Mouse (Mus musculus) stomach, embryonic 15.5 days (tissue): ENCODE results near the gene St3gal3. TPM values are rescaled to one million over a fixed set of nuclear protein-coding genes. Genes with fewer than 3 reads are reported as not detected.

Experiments used
- ATAC-seq: fragments of 200-750 bp; cut with Nextera tagmentation; 2 replicates; pipeline ENCODE4 v1.8.0; 2017; ENCODE audit warnings: low read depth, moderate number of reproducible peaks, moderate TSS enrichment; ENCODE audit not compliant: insufficient read depth, low FRiP score
- H3K27ac ChIP-seq: fragments of 300-500 bp; sonication (generic); 2 replicates; pipeline ENCODE4 v1.5.1; 2015; ENCODE audit warnings: mild to moderate bottlenecking, inconsistent platforms
- H3K27me3 ChIP-seq: fragments of 300-500 bp; sonication (generic); replicated peaks from 2 replicates; pipeline ENCODE4 v1.6.1; 2015; ENCODE audit warnings: inconsistent platforms
- H3K36me3 ChIP-seq: fragments of 300-500 bp; sonication (generic); 2 replicates; pipeline ENCODE4 v1.6.1; 2015; ENCODE audit warnings: inconsistent platforms
- H3K4me1 ChIP-seq: fragments of 300-500 bp; sonication (generic); 2 replicates; pipeline ENCODE4 v1.6.1; 2015; ENCODE audit warnings: inconsistent platforms
- H3K4me2 ChIP-seq: fragments of 300-500 bp; sonication (generic); 2 replicates; pipeline ENCODE4 v1.6.1; 2015; ENCODE audit warnings: mild to moderate bottlenecking, inconsistent platforms
- H3K4me3 ChIP-seq: fragments of 300-500 bp; sonication (generic); replicated peaks from 2 replicates; pipeline ENCODE4 v1.5.1; 2015; ENCODE audit warnings: inconsistent platforms
- H3K9ac ChIP-seq: fragments of 300-500 bp; sonication (generic); 2 replicates; pipeline ENCODE4 v1.6.1; 2015; ENCODE audit warnings: inconsistent platforms
- H3K9me3 ChIP-seq: fragments of 300-500 bp; sonication (generic); 2 replicates; pipeline ENCODE4 v1.6.1; 2016; ENCODE audit warnings: inconsistent platforms
- WGBS: fragments of 180-500 bp; shearing (Covaris S2); methylation state at CpG from one replicate; pipeline ENCODE4 v1.1.7; 2015; 5-methylcytosine and 5-hydroxymethylcytosine counted together
- polyA plus RNA-seq: library from polyadenylated mRNA; unstranded; fragments of >200 nt; fragmentation: Nextera tagmentation; extraction: Ambion mirVana; gene quantifications from 2 replicates; pipeline ENCODE4 v1.2.1, GENCODE M21; 2015

St3gal3 gene
- polyA plus RNA-seq, 1 experiment from 2014 or later, result 6.4 TPM

GRCm38 (mm10) chr4:117916386-117916785, 218.3 kb downstream of the St3gal3 start:
- ATAC-seq, result no peak
- 57% methylated on average over 5 of the region's 5 CpGs for WGBS
- H3K27ac ChIP-seq, result no peak overlapping the region
- no peaks in the 10 kb centered on the region for H3K27me3 ChIP-seq
- no peaks in the 10 kb centered on the region for H3K9me3 ChIP-seq
- H3K4me2 ChIP-seq, result peak overlapping the region; percentile 97; the same call in 1 of the 2 replicates
- no peak overlapping the region for H3K4me3 ChIP-seq
- H3K36me3 ChIP-seq, result peaks cover 7% of the 10 kb centered on the region; the same call in 1 of the 2 replicates
- H3K4me1 ChIP-seq, result peaks cover 43% of the 10 kb centered on the region
- H3K9ac ChIP-seq, result no peak overlapping the region

GRCm38 (mm10) chr4:117915489-117916105, 219.1 kb downstream of the St3gal3 start:
- Histone ChIP-seq H3K4me3 (peak overlapping the region; percentile 73), H3K27me3 (no peaks in the 10 kb centered on the region), H3K4me1 (peaks cover 49% of the 10 kb centered on the region), H3K36me3 (peaks cover 12% of the 10 kb centered on the region; the same call in 1 of the 2 replicates), H3K9me3 (no peaks in the 10 kb centered on the region), H3K27ac (peak overlapping the region; percentile 76; the same call in 1 of the 2 replicates), H3K4me2 (peak overlapping the region; percentile 97), H3K9ac (0 out of 2 replicates have a peak overlapping the region, but pooled peaks have one; percentile 63)
- no peak for ATAC-seq
- WGBS, result 6% methylated on average over 19 of the region's 19 CpGs

DNA sequence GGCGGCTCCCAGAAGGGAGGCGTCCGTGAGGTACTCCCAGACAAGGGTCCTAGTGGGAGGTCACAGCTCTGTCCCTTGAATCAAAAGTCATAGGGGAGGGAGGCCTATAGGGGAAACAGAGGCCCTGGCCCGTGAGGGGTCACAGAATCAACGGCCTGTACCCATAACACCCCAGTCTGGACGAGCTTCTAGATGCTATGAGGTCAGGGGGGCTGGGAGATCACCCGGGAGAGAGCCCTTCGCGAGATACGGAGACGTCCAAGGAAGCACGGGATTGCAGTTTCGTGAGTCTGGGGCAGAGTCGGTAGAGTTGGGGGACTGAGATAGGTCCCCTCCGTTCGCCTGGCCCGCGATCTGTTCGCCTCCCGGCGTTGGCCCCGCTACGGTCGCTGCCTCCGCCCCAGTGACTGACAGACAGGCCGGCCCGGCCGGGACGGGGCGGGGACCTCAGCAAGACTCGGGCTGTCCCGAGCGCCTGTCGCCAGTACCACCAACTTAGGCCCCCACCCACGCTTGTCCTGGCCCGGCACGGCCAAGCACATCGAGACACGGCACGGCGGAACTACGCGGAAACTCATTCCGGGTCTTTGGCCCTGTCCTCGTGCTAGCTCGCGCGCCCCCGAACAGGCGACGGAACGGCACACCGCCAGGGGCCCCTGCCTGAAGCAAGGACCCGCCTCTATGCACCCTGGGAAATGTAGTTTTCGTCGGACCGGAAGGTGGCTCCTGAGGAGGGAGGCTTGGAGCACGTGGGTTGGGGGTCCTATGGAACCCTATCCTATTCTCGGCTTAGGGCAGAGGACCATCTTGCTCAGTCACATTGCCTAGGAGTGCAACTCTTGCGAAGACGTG, 219.9 kb downstream of the St3gal3 start, which contains the start of gene Ipo13:
Ipo13 (minus strand) TSS at position 409 of the 852 bp plus-strand sequence.
- H3K27ac ChIP-seq, result peak within 1 kb of the TSS; percentile 76
- whole genome bisulfite sequencing, result 0% methylated on average over 61 of the region's 61 CpGs
- peak within 1 kb of the TSS; percentile 97 for H3K4me2 ChIP-seq
- ATAC-seq, result peak; percentile 88
- peak within 1 kb of the TSS; percentile 63 for H3K9ac ChIP-seq
- no peaks in the 10 kb centered on the region for H3K9me3 ChIP-seq
- H3K4me1 ChIP-seq, result peaks cover 49% of the 10 kb centered on the region
- H3K27me3 ChIP-seq, result no peaks in the 10 kb centered on the region
- H3K4me3 ChIP-seq, result peak within 1 kb of the TSS; percentile 73
- H3K36me3 ChIP-seq, result peaks cover 12% of the 10 kb centered on the region; the same call in 1 of the 2 replicates

- Histone ChIP-seq H3K4me3 (peak overlapping the region; percentile 73), H3K27ac (no peak overlapping the region), H3K9ac (peak overlapping the region; percentile 63), H3K36me3 (peaks cover 12% of the 10 kb centered on the region; the same call in 1 of the 2 replicates), H3K4me2 (peak overlapping the region; percentile 97), H3K27me3 (no peaks in the 10 kb centered on the region), H3K9me3 (no peaks in the 10 kb centered on the region), H3K4me1 (peaks cover 49% of the 10 kb centered on the region)
- ATAC-seq, result no peak; the same call in 1 of the 2 replicates
- 18% methylated on average over 8 of the region's 8 CpGs for WGBS
Measured at GRCm38 (mm10) chr4:117914031-117914430, 220.7 kb downstream of the St3gal3 start.

DNA sequence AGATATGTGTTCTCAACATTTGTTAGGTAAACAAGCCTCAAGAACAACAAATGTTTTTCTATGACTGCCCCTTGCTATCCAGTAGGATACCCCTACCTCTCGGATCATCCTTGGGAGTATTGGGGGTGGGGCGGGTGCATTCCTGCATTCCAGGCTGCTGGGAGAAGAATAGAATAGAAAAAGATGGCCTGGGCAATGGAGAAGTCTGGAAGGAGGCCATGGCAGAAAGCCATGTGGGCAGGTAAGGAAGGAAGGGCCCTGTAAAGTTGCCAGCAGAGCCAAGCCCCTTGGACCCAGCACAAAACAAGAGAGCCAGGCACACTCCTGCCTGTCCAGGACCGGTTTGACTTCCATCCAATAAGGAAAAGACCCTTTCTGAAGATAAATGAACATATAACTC, 221.3 kb downstream of the St3gal3 start:
- no peaks in the 10 kb centered on the region for H3K9me3 ChIP-seq
- H3K27me3 ChIP-seq, result no peaks in the 10 kb centered on the region
- ATAC-seq, result no peak
- H3K4me3 ChIP-seq, result peak overlapping the region; percentile 73
- H3K4me2 ChIP-seq, result peak overlapping the region; percentile 97
- no peak overlapping the region for H3K9ac ChIP-seq
- H3K27ac ChIP-seq, result no peak overlapping the region
- peaks cover 55% of the 10 kb centered on the region for H3K4me1 ChIP-seq
- WGBS, result 40% methylated on average over 3 of the region's 3 CpGs
- peaks cover 12% of the 10 kb centered on the region; the same call in 1 of the 2 replicates for H3K36me3 ChIP-seq

GRCm38 (mm10) chr4:117912685-117913273, 221.9 kb downstream of the St3gal3 start:
- Histone ChIP-seq H3K9me3 (no peaks in the 10 kb centered on the region), H3K9ac (no peak overlapping the region), H3K27ac (no peak overlapping the region), H3K4me3 (no peak overlapping the region), H3K27me3 (no peaks in the 10 kb centered on the region), H3K4me2 (peak overlapping the region; percentile 97), H3K36me3 (peaks cover 12% of the 10 kb centered on the region; the same call in 1 of the 2 replicates), H3K4me1 (peaks cover 51% of the 10 kb centered on the region)
- no peak for ATAC-seq
- 51% methylated on average over 7 of the region's 7 CpGs for WGBS

DNA sequence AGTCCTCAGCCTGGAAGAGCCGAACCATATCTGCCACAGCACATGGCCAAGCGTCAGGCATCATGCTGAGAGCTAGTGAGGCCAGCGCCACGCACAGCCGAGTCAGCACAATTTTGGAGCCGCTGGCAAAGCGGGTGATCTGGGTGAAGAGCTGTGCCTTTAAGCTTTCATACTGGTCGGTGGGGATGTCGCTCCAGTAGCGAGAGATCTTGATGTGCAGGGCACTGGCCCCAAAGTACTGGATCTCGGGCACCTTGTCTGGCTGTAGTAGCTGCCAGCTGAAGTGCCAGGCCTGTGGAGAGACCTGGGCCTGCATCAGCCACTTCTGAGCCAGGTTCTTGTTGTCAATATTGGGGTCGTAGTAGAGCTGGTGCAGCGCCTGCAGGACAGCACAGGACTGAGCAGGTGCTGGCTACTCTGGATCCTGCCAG, 222.6 kb downstream of the St3gal3 start:
- 95% methylated on average over 13 of the region's 13 CpGs for WGBS
- no peak for ATAC-seq
- Histone ChIP-seq H3K36me3 (peaks cover 12% of the 10 kb centered on the region; the same call in 1 of the 2 replicates), H3K9ac (no peak overlapping the region), H3K27me3 (no peaks in the 10 kb centered on the region), H3K9me3 (no peaks in the 10 kb centered on the region), H3K27ac (no peak overlapping the region), H3K4me2 (no peak overlapping the region), H3K4me3 (no peak overlapping the region), H3K4me1 (peaks cover 51% of the 10 kb centered on the region)

DNA sequence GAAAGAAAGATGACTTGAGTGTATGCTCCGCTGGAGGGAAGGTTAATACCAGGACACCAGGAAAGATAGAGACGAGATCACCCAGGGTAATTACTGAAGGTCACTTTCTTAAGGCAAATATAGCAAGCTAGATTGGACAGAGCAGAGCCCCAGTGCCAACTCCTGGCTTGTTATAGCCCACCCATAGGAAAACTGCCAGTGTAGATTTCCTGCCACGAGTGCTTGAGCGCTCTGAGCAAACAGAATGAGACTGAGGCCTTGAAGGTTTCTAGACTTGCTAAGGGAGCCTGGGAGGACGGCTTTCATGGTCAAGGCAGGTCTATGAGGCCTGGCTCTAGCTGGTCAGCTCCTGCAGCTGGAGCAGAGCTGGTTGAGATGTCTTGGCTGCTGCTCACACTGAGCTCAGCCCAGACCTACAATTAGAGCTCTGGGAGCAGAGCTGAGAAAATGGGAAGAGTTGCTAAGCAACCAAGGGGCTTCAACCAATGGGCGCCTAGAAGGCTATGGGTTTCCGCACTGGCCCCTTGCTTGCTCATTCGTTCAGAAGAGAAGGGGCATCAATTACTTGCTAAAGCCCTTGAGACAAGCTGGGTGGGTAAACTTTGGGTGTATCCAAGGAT, 225.8 kb downstream of the St3gal3 start:
- WGBS, result 81% methylated on average over 8 of the region's 8 CpGs
- no peak overlapping the region for H3K9ac ChIP-seq
- no peak overlapping the region for H3K4me2 ChIP-seq
- no peak overlapping the region for H3K4me3 ChIP-seq
- no peak for ATAC-seq
- H3K9me3 ChIP-seq, result no peaks in the 10 kb centered on the region
- no peak overlapping the region for H3K27ac ChIP-seq
- H3K4me1 ChIP-seq, result peaks cover 37% of the 10 kb centered on the region
- H3K36me3 ChIP-seq, result peaks cover 30% of the 10 kb centered on the region; the same call in 1 of the 2 replicates
- H3K27me3 ChIP-seq, result no peaks in the 10 kb centered on the region

DNA sequence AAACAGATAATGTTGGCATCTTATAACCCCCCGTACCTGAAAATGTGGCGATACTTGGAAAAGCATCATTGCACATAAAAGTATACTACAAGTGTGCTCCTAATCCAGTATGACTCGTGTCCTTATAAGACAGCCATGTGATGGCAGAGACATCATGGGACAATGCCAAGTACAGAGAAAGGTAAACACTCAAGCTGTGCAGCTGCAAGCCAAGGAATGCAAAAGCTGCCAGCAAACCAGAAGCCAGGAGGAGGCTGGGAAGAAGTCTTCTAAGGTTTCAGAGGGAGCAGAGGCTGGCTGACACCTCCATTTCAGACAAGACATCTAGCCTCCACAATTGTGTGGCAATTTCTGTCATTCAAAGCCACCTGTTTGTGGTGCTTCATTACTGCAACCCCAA, 228.5 kb downstream of the St3gal3 start:
- no peak overlapping the region for H3K4me2 ChIP-seq
- no peak overlapping the region for H3K27ac ChIP-seq
- peaks cover 10% of the 10 kb centered on the region; the same call in 1 of the 2 replicates for H3K4me1 ChIP-seq
- 83% methylated on average over 3 of the region's 3 CpGs for WGBS
- no peaks in the 10 kb centered on the region for H3K9me3 ChIP-seq
- peaks cover 37% of the 10 kb centered on the region for H3K36me3 ChIP-seq
- no peak overlapping the region for H3K4me3 ChIP-seq
- no peaks in the 10 kb centered on the region for H3K27me3 ChIP-seq
- no peak for ATAC-seq
- no peak overlapping the region for H3K9ac ChIP-seq

GRCm38 (mm10) chr4:117904761-117905160, 230.0 kb downstream of the St3gal3 start:
- ATAC-seq, result no peak
- Histone ChIP-seq H3K27me3 (no peaks in the 10 kb centered on the region), H3K4me1 (peaks cover 6% of the 10 kb centered on the region; the same call in 1 of the 2 replicates), H3K9ac (no peak overlapping the region), H3K4me2 (no peak overlapping the region), H3K27ac (no peak overlapping the region), H3K36me3 (peaks cover 44% of the 10 kb centered on the region), H3K4me3 (no peak overlapping the region), H3K9me3 (no peaks in the 10 kb centered on the region)
- WGBS, result 89% methylated on average over 8 of the region's 8 CpGs

GRCm38 (mm10) chr4:117904094-117904493, 230.6 kb downstream of the St3gal3 start:
- H3K4me1 ChIP-seq, result peaks cover 6% of the 10 kb centered on the region; the same call in 1 of the 2 replicates
- no peak overlapping the region for H3K4me2 ChIP-seq
- WGBS, result 88% methylated on average over 10 of the region's 10 CpGs
- H3K9me3 ChIP-seq, result no peaks in the 10 kb centered on the region
- no peak overlapping the region for H3K9ac ChIP-seq
- H3K36me3 ChIP-seq, result peaks cover 51% of the 10 kb centered on the region
- H3K4me3 ChIP-seq, result no peak overlapping the region
- no peak overlapping the region for H3K27ac ChIP-seq
- H3K27me3 ChIP-seq, result no peaks in the 10 kb centered on the region
- ATAC-seq, result no peak
